Mouse (Mus musculus): ENCODE measurements at regions not wholly inside any gene's neighbourhood (a gene's known extent, or its start where the extent isn't known, plus 50 kb on each side); places are given as distances from the start of the nearest gene placed in this dataset.

DNA sequence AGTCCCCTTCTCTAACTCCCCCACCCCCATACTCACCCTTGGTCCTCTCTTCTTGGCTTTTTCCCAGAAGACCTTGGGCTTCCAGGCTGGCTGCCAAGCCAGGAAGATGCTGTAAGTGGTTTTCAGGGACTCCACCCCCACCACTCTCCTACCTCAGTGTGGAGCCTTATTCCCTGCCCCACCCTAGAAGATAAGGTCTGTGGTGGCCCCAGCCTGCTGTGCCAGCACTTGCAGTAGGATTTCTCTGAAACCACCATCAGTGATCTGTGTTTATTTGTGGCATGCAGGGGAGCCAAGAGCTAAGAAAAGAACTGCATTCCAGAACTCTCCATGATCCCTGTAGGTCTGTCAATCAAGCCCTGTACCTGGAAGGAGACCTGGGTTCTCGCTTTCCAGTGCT is 346.4 kb upstream of the Tnp1 start:
- TF ChIP-seq GATA1 (IDR thresholded peaks at IDR 0.05; ENCODE audit: borderline replicate concordance, low read length) (no peak), POLR2AphosphoS5 (IDR thresholded peaks at IDR 0.05; ENCODE audit: insufficient replicate concordance, low read depth, low read length) (no peak), GATA2 (IDR thresholded peaks at IDR 0.05; ENCODE audit: borderline replicate concordance, low read depth, low read length) (no peak), TAL1 (conservative IDR thresholded peaks at IDR 0.05; ENCODE audit: low read depth, low read length) (no peak), CTCF (IDR thresholded peaks at IDR 0.05; ENCODE audit: low read depth, low read length) (no peak)
- no peaks in the 10 kb centered on the region for H3K36me3 ChIP-seq (replicated peaks)
- no peaks in the 10 kb centered on the region for H3K4me1 ChIP-seq (ENCODE audit: insufficient read depth, low read depth, low read length)
- H3K9me3 ChIP-seq (replicated peaks): no peaks in the 10 kb centered on the region
- H3K4me3 ChIP-seq (ENCODE audit: low read depth, low read length): no peak overlapping the region
- ATAC-seq (ENCODE audit: extremely low read depth, insufficient number of reproducible peaks, low FRiP score, poor library complexity, severe bottlenecking): no peak
- H3K27me3 ChIP-seq (ENCODE audit: insufficient read depth, low read length): peaks cover 12% of the 10 kb centered on the region
- no peak for DNase-seq (ENCODE audit: low spot score)

DNA sequence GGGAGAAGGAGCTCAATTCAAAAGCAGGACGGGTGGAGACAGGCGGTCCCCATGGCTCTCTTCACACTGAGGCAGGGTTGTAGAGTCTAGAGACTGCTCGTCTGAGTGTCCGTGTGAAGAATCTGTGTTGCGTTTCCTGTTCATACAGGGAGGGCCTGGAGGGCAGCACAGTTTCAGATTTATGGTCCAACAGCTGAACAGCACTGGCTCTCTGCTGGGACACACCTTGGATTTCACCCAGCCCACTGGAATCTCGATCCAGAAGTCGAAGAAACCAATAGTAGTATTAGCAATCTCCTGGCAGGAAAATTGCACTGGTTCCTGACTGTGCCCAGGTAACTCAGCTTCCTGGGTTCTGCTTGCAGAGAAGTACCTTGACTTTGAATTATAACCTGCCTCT is 345.6 kb upstream of the Tnp1 start:
- no peak for TF ChIP-seq CTCF (IDR thresholded peaks at IDR 0.05; ENCODE audit: low read depth, low read length)
- no peak for TF ChIP-seq TAL1 (conservative IDR thresholded peaks at IDR 0.05; ENCODE audit: low read depth, low read length)
- no peak for TF ChIP-seq GATA2 (IDR thresholded peaks at IDR 0.05; ENCODE audit: borderline replicate concordance, low read depth, low read length)
- TF ChIP-seq GATA1 (IDR thresholded peaks at IDR 0.05; ENCODE audit: borderline replicate concordance, low read length): no peak
- no peak for TF ChIP-seq POLR2AphosphoS5 (IDR thresholded peaks at IDR 0.05; ENCODE audit: insufficient replicate concordance, low read depth, low read length)

DNA sequence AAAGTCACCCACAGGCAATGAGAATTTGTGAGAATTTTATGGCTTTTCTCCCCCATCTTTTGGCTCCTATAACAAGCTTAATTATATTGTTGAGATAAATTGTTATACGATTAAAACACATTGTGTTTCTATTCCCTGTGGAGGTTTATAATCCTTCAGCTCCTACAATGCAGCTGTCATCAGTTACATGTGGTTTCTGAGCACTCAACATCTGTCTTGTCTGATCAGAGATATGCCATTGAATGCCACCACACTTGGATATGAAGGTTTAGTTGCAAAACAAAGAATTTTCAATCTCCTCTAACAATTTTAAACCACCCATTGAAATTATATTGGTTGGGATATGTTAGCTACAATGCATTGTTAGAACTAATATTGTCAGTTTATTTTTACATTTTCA is 338.7 kb upstream of the Tnp1 start:
- no peak for TF ChIP-seq TAL1 (conservative IDR thresholded peaks at IDR 0.05; ENCODE audit: low read depth, low read length)
- TF ChIP-seq POLR2AphosphoS5 (IDR thresholded peaks at IDR 0.05; ENCODE audit: insufficient replicate concordance, low read depth, low read length): no peak
- TF ChIP-seq GATA1 (IDR thresholded peaks at IDR 0.05; ENCODE audit: borderline replicate concordance, low read length): no peak
- no peak for TF ChIP-seq CTCF (IDR thresholded peaks at IDR 0.05; ENCODE audit: low read depth, low read length)
- no peak for TF ChIP-seq GATA2 (IDR thresholded peaks at IDR 0.05; ENCODE audit: borderline replicate concordance, low read depth, low read length)
- ATAC-seq (ENCODE audit: extremely low read depth, insufficient number of reproducible peaks, low FRiP score, poor library complexity, severe bottlenecking): no peak
- Histone ChIP-seq H3K36me3 (replicated peaks) (no peaks in the 10 kb centered on the region), H3K4me3 (ENCODE audit: low read depth, low read length) (no peak overlapping the region), H3K27me3 (ENCODE audit: insufficient read depth, low read length) (no peaks in the 10 kb centered on the region), H3K9me3 (replicated peaks) (no peaks in the 10 kb centered on the region), H3K4me1 (ENCODE audit: insufficient read depth, low read depth, low read length) (no peaks in the 10 kb centered on the region)
- DNase-seq (ENCODE audit: low spot score): no peak

More for the DNA sequence above, 345.6 kb upstream of the Tnp1 start:
- ATAC-seq (ENCODE audit: extremely low read depth, insufficient number of reproducible peaks, low FRiP score, poor library complexity, severe bottlenecking) (no peak), DNase-seq (ENCODE audit: low spot score) (no peak)
- Histone ChIP-seq H3K9me3 (replicated peaks) (no peaks in the 10 kb centered on the region), H3K4me1 (ENCODE audit: insufficient read depth, low read depth, low read length) (no peaks in the 10 kb centered on the region), H3K4me3 (ENCODE audit: low read depth, low read length) (no peak overlapping the region), H3K27me3 (ENCODE audit: insufficient read depth, low read length) (peaks cover 12% of the 10 kb centered on the region), H3K36me3 (replicated peaks) (no peaks in the 10 kb centered on the region)

- H3K4me3 ChIP-seq (ENCODE audit: low read depth, low read length): no peak overlapping the region
- no peaks in the 10 kb centered on the region for H3K4me1 ChIP-seq (ENCODE audit: insufficient read depth, low read depth, low read length)
- no peaks in the 10 kb centered on the region for H3K9me3 ChIP-seq (replicated peaks)
- DNase-seq (ENCODE audit: low spot score): no peak
- H3K27me3 ChIP-seq (ENCODE audit: insufficient read depth, low read length): no peaks in the 10 kb centered on the region
- TF ChIP-seq POLR2AphosphoS5 (IDR thresholded peaks at IDR 0.05; ENCODE audit: insufficient replicate concordance, low read depth, low read length): no peak
- no peak for TF ChIP-seq CTCF (IDR thresholded peaks at IDR 0.05; ENCODE audit: low read depth, low read length)
- no peak for TF ChIP-seq GATA2 (IDR thresholded peaks at IDR 0.05; ENCODE audit: borderline replicate concordance, low read depth, low read length)
- TF ChIP-seq TAL1 (conservative IDR thresholded peaks at IDR 0.05; ENCODE audit: low read depth, low read length): no peak
- TF ChIP-seq GATA1 (IDR thresholded peaks at IDR 0.05; ENCODE audit: borderline replicate concordance, low read length): no peak
- no peak for ATAC-seq (ENCODE audit: extremely low read depth, insufficient number of reproducible peaks, low FRiP score, poor library complexity, severe bottlenecking)
- no peaks in the 10 kb centered on the region for H3K36me3 ChIP-seq (replicated peaks)
Measured at GRCm38 (mm10) chr1:73348476-73348875, 332.8 kb upstream of the Tnp1 start.

DNA sequence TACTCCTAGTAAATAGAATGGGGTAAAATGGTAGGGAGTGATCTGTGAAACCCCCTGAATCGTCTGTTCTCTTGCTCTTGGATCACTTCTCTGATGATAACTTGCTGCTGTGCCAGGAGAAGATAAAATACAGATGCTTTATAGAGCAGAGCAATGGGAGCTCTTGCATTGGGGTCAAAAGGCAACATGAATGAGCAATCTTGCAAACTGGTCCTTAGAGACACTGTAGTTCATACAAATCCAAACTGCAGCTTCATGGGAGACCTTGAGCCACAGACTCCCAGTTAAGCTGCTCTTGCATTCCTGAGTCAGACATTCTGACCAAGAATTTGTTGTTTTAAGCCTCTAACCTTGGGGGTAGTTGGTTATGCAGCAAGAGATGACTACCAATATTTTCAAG is 328.9 kb upstream of the Tnp1 start:
- no peak for ATAC-seq (ENCODE audit: extremely low read depth, insufficient number of reproducible peaks, low FRiP score, poor library complexity, severe bottlenecking)
- H3K9me3 ChIP-seq (replicated peaks): no peaks in the 10 kb centered on the region

DNA sequence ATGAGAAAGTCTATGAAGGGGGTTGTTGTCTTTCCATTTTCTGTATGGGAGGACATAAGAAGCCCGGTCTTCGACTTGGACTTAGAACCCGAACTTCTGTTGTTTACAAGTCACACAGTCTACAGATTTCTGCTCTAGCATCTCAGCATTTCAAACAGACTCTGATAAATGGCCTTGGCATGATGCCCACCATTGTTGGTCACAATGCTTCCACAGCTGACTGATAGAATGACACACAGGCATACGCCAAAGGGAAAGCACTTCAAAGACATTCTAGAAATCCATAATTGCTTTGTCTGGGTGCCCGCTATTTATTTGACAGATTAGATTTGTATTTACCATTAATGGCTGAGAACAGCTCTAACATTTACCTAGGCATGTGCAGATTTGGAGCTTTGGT is 326.2 kb upstream of the Tnp1 start:
- Histone ChIP-seq H3K4me3 (ENCODE audit: low read depth, low read length) (no peak overlapping the region), H3K9me3 (replicated peaks) (no peaks in the 10 kb centered on the region), H3K27me3 (ENCODE audit: insufficient read depth, low read length) (0 out of 2 replicates have a peak, but pooled peaks cover 4% of the 10 kb centered on the region), H3K4me1 (ENCODE audit: insufficient read depth, low read depth, low read length) (no peaks in the 10 kb centered on the region), H3K36me3 (replicated peaks) (no peaks in the 10 kb centered on the region)
- no peak for ATAC-seq (ENCODE audit: extremely low read depth, insufficient number of reproducible peaks, low FRiP score, poor library complexity, severe bottlenecking)
- TF ChIP-seq POLR2AphosphoS5 (IDR thresholded peaks at IDR 0.05; ENCODE audit: insufficient replicate concordance, low read depth, low read length): no peak
- no peak for TF ChIP-seq TAL1 (conservative IDR thresholded peaks at IDR 0.05; ENCODE audit: low read depth, low read length)
- no peak for TF ChIP-seq GATA2 (IDR thresholded peaks at IDR 0.05; ENCODE audit: borderline replicate concordance, low read depth, low read length)
- TF ChIP-seq GATA1 (IDR thresholded peaks at IDR 0.05; ENCODE audit: borderline replicate concordance, low read length): no peak
- TF ChIP-seq CTCF (IDR thresholded peaks at IDR 0.05; ENCODE audit: low read depth, low read length): no peak
- no peak for DNase-seq (ENCODE audit: low spot score)

More for the DNA sequence above, 328.9 kb upstream of the Tnp1 start:
- Histone ChIP-seq H3K4me3 (ENCODE audit: low read depth, low read length) (no peak overlapping the region), H3K36me3 (replicated peaks) (no peaks in the 10 kb centered on the region), H3K27me3 (ENCODE audit: insufficient read depth, low read length) (0 out of 2 replicates have a peak, but pooled peaks cover 4% of the 10 kb centered on the region), H3K4me1 (ENCODE audit: insufficient read depth, low read depth, low read length) (no peaks in the 10 kb centered on the region)
- DNase-seq (ENCODE audit: low spot score): no peak
- no peak for TF ChIP-seq GATA1 (IDR thresholded peaks at IDR 0.05; ENCODE audit: borderline replicate concordance, low read length)
- TF ChIP-seq CTCF (IDR thresholded peaks at IDR 0.05; ENCODE audit: low read depth, low read length): no peak
- no peak for TF ChIP-seq GATA2 (IDR thresholded peaks at IDR 0.05; ENCODE audit: borderline replicate concordance, low read depth, low read length)
- no peak for TF ChIP-seq TAL1 (conservative IDR thresholded peaks at IDR 0.05; ENCODE audit: low read depth, low read length)
- no peak for TF ChIP-seq POLR2AphosphoS5 (IDR thresholded peaks at IDR 0.05; ENCODE audit: insufficient replicate concordance, low read depth, low read length)
